Mouse (Mus musculus): Measurements from ENCODE around the gene Pkd1. TPM values are rescaled to one million over a fixed set of nuclear protein-coding genes. Genes with fewer than 3 reads are reported as not detected.

The Pkd1 gene
- 100 to 1,000 TPM; 103 to 104 TPM for total RNA-seq (2023)

GRCm38 (mm10) chr17:24549618-24550415 lies at the start of gene Pkd1:
Gene Pkd1 (plus strand): TSS chr17:24549834.

GRCm38 (mm10) chr17:24527723-24528559 lies 21.7 kb upstream of the Pkd1 start, which contains the start of gene Traf7:
Gene Traf7 (minus strand): TSS chr17:24527938.

GRCm38 (mm10) chr17:24534160-24534718 lies 15.4 kb upstream of the Pkd1 start, which contains the start of gene Rab26:
Gene Rab26 (minus strand): TSS chr17:24534210.

GRCm38 (mm10) chr17:24632167-24632812 lies 82.7 kb downstream of the Pkd1 start, which contains the start of the genes Tsc2 and Nthl1:
Gene Tsc2 (minus strand): TSS chr17:24632630.
Gene Nthl1 (plus strand): TSS chr17:24632680.

Other genes starting within 250 kb of the Pkd1 start
- gene Abca17, start 198.8 kb upstream of the Pkd1 start, total RNA-seq (2023) = under 1 TPM in 1 of 2 experiments, not detected in 1; 0.23 TPM
- gene Abca3, start 197.9 kb upstream of the Pkd1 start, total RNA-seq (2023) = 10 to 100 TPM; 43.3 to 52.2 TPM
- gene Rnps1, start 135.3 kb upstream of the Pkd1 start, total RNA-seq (2023) = 100 to 1,000 TPM; 153 to 159 TPM
- 10 to 100 TPM; 17.3 to 17.4 TPM for gene Eci1, start 123.2 kb upstream of the Pkd1 start, total RNA-seq (2023)
- gene Dnase1l2, start 106.7 kb upstream of the Pkd1 start, total RNA-seq (2023) = 1 to 10 TPM; 5.6 to 6.0 TPM
- 10 to 100 TPM; 64.4 to 88.9 TPM for gene E4f1, start 79.5 kb upstream of the Pkd1 start, total RNA-seq (2023)
- gene Pgp, start 79.4 kb upstream of the Pkd1 start, total RNA-seq (2023) = 10 to 100 TPM; 15.5 to 17.4 TPM
- gene Bricd5, start 76.0 kb upstream of the Pkd1 start, total RNA-seq (2023) = 1 to 10 TPM in 1 of 2 experiments, under 1 TPM in 1; 0.76 to 1.2 TPM
- gene Mlst8, start 70.8 kb upstream of the Pkd1 start, total RNA-seq (2023) = 10 to 100 TPM; 27.6 to 29.2 TPM
- gene Caskin1, start 61.2 kb upstream of the Pkd1 start, total RNA-seq (2023) = not detected
- 100 to 1,000 TPM; 162 to 172 TPM for gene Traf7, start 21.9 kb upstream of the Pkd1 start, total RNA-seq (2023)
- 1 to 10 TPM; 1.8 to 2.0 TPM for gene Rab26, start 15.6 kb upstream of the Pkd1 start, total RNA-seq (2023)
- 10 to 100 TPM; 58.4 to 76.0 TPM for gene Tsc2, start 82.8 kb downstream of the Pkd1 start, total RNA-seq (2023)
- gene Nthl1, start 82.8 kb downstream of the Pkd1 start, total RNA-seq (2023) = 1 to 10 TPM; 4.3 to 5.2 TPM
- gene Slc9a3r2, start 100.5 kb downstream of the Pkd1 start, total RNA-seq (2023) = not detected
- not detected for gene Npw, start 108.6 kb downstream of the Pkd1 start, total RNA-seq (2023)
- gene Zfp598, start 119.9 kb downstream of the Pkd1 start, total RNA-seq (2023) = 10 to 100 TPM; 63.7 to 67.1 TPM
- under 1 TPM in 1 of 2 experiments, not detected in 1; 0.47 TPM for gene Syngr3, start 140.1 kb downstream of the Pkd1 start, total RNA-seq (2023)
- gene Gfer, start 146.3 kb downstream of the Pkd1 start, total RNA-seq (2023) = 10 to 100 TPM; 20.5 to 22.8 TPM
- gene Noxo1, start 146.4 kb downstream of the Pkd1 start, total RNA-seq (2023) = 1 to 10 TPM; 2.4 to 5.0 TPM
- gene Tbl3, start 157.8 kb downstream of the Pkd1 start, total RNA-seq (2023) = 10 to 100 TPM; 27.4 to 33.3 TPM
- gene Rnf151, start 168.2 kb downstream of the Pkd1 start, total RNA-seq (2023) = not detected
- 1,000 to 10,000 TPM; 1,514 to 1,529 TPM for gene Rps2, start 168.3 kb downstream of the Pkd1 start, total RNA-seq (2023)
- gene Ndufb10, start 174.6 kb downstream of the Pkd1 start, total RNA-seq (2023) = 10 to 100 TPM; 64.9 to 73.3 TPM
- gene Rpl3l, start 178.0 kb downstream of the Pkd1 start, total RNA-seq (2023) = under 1 TPM in 1 of 2 experiments, not detected in 1; 0.56 TPM
- gene Msrb1, start 186.8 kb downstream of the Pkd1 start, total RNA-seq (2023) = 10 to 100 TPM; 29.5 to 43.8 TPM
- gene Hs3st6, start 203.2 kb downstream of the Pkd1 start, total RNA-seq (2023) = not detected

Data from T-cell, adult 66 days (primary cell).